Mouse (Mus musculus) lung, adult 2 months (tissue): Measurements from ENCODE around the gene Asb5. TPM values are rescaled to one million over a fixed set of nuclear protein-coding genes. Genes with fewer than 3 reads are reported as not detected.
"Not testable (repeated sequence)": the region's sequence is repeated elsewhere in the genome, so short reads cannot be mapped to it uniquely, and the experiment has no call there.

Source experiments
- DNase-seq: peaks from one replicate; pipeline ENCODE4 v3.0.0; 2022
- H3K4me1 ChIP-seq: fragments of 200-500 bp; 2 replicates; pipeline ENCODE4 v1.6.1; 2011; ENCODE audit warnings: low read length; ENCODE audit not compliant: control insufficient read depth, insufficient read depth
- H3K4me3 ChIP-seq: fragments of 200-500 bp; replicated peaks from 2 replicates; pipeline ENCODE3; 2011; ENCODE audit warnings: low read depth, mild to moderate bottlenecking, control low read depth, low read length; ENCODE audit errors: extremely low read depth
- CTCF ChIP-seq: fragments of 200-500 bp; IDR thresholded peaks from 2 replicates; pipeline ENCODE4 v1.5.1; 2011; ENCODE audit warnings: mild to moderate bottlenecking, low read length, control low read depth; ENCODE audit not compliant: insufficient read depth
- POLR2A ChIP-seq: fragments of 200-500 bp; IDR thresholded peaks from 2 replicates; pipeline ENCODE4 v1.6.1; 2011; ENCODE audit warnings: low read depth, mild to moderate bottlenecking, control low read depth, low read length, borderline replicate concordance; ENCODE audit errors: extremely low read depth
- WGBS: fragments of 180-500 bp; shearing (Covaris S2); methylation state at CpG from one replicate; pipeline ENCODE4 v1.1.7; 2018; 5-methylcytosine and 5-hydroxymethylcytosine counted together
- polyA plus RNA-seq: library from polyadenylated mRNA; depleted of rRNA; stranded (reverse); fragments of >200 nt; gene quantifications from 2 replicates; pipeline ENCODE4 v1.2.3, GENCODE M21; 2012

The Asb5 gene
- polyA plus RNA-seq, 1 experiment: 7.8 TPM

DNA sequence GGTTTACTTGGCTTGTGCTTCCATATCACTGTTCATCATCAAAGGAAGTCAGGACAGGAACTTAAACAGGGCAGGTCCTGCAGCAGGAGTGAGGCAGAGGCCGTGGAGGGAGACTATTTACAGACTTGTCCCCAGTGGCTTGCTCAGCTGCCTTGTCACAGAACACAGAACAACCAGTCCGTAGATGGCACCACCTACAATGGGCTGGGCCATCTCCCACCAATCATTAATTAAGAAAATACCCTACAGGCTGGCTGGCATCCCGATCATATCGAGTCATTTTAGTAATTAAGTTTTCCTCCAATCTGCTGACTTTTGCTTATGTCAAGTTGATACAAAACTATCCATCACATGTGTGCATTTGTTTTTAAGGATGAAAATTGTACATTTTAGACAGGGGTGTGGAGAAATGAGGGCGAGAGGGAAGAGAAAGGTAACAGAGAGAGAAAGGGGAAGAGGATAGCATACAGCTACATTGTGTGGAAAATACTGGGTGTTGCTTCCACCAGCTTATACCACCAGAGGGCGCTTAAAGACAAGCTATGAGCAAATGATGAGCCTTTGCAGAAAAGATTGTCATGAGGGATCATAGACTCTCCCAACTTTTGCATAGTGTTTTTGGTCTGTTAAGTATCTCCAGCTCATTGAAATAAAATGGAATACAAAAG is 21.8 kb upstream of the Asb5 start:
- no peak for TF ChIP-seq POLR2A
- peak; percentile 29; the same call in 1 of the 2 replicates for TF ChIP-seq CTCF
- Histone ChIP-seq H3K4me1 (no peaks in the 10 kb centered on the region), H3K4me3 (no peak overlapping the region)
- 25% methylated on average over 6 of the region's 6 CpGs for WGBS
- DNase-seq: peak; percentile 64

DNA sequence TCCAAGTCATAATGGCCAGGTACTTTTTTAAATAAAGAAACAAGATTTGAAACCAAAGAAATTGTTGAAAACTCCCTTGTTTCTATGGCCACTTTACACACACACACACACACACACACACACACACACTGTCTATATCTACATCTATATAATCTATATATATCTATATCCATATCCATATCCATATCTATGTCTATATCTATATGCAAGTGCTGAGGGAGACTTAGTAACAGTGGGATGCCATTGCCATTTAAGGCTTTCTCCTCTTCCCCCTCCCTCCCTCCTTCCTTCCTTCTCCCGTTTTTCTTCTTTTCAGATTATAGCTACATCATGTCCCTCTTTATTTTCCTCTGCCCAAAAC is 21.3 kb upstream of the Asb5 start:
- no peak for TF ChIP-seq POLR2A
- no peak for DNase-seq
- WGBS: 8% methylated on average over 1 of the region's 1 CpGs
- H3K4me1 ChIP-seq: no peaks in the 10 kb centered on the region
- H3K4me3 ChIP-seq: no peak overlapping the region

DNA sequence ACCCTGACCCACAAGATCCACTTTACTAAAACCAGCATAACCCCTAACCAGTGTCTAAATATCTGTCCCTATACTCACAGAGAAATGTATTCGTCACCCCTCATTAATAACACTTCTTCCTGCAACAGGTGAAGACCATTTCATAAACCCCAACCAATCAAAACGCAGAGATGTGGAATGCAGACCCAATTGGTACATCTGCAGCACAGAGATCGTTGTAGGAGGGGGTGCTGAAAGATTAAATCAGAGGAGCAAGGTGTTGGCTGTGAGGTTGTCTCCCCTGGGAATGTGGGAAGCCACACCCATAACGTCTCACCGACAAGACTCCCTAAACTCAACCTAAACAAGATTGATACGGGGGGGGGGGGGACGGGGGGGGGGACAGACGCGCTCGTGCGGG is 20.6 kb upstream of the Asb5 start:
- DNase-seq: no peak
- TF ChIP-seq POLR2A (no peak), CTCF (no peak)
- no peaks in the 10 kb centered on the region for H3K4me1 ChIP-seq
- WGBS: 3% methylated on average over 11 of the region's 11 CpGs
- no peak overlapping the region for H3K4me3 ChIP-seq

DNA sequence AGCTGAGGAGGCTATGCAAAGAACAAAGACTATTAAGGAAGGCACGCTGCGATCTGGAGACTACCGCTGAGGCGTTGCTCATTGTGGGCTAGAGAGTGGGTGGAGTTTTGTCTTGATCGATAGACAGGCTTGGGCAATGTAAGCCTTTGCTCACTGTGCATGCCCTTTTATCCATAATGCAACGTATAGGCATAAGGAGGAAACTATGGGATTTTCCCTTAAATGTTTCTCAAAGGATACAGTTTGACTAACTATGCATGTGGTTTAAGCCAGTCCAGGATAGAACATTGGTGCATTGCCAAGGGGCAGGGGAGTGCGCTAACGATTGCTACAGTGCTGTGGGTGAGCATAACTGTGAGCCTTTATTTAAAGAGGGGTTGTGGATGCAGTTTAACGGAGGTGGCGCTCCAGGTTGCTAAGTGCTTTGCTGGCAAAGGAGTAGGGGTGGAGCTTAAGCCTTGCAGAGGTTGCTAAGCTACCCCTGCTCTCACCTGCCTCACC is 20.1 kb upstream of the Asb5 start:
- H3K4me1 ChIP-seq: no peaks in the 10 kb centered on the region
- 6% methylated on average over 10 of the region's 10 CpGs for WGBS

DNA sequence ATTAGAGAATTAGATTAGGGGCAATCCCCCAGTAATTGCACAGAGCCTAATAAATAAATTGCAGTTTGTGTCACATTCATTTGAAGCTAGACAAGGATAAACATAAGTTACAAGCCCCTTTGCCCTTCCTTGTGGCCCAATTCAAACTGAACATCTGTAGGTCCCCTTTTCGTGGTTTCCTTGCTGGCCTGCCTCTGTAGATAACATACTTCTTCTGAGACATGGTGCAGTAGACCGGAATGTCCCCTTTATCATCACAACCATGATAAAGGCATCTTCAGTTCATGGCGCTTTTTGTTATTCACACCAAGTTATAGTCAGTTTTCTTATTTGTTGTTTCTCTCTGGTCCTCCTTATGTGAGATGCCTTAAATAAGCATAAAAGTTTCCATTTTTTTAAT is 17.6 kb upstream of the Asb5 start:
- Histone ChIP-seq H3K4me1 (no peaks in the 10 kb centered on the region), H3K4me3 (no peak overlapping the region)
- 75% methylated on average over 3 of the region's 3 CpGs for WGBS
- DNase-seq: no peak
- TF ChIP-seq CTCF (no peak), POLR2A (no peak)

More for the DNA sequence above, 20.1 kb upstream of the Asb5 start:
- TF ChIP-seq POLR2A: no peak
- no peak overlapping the region for H3K4me3 ChIP-seq
- DNase-seq: no peak

DNA sequence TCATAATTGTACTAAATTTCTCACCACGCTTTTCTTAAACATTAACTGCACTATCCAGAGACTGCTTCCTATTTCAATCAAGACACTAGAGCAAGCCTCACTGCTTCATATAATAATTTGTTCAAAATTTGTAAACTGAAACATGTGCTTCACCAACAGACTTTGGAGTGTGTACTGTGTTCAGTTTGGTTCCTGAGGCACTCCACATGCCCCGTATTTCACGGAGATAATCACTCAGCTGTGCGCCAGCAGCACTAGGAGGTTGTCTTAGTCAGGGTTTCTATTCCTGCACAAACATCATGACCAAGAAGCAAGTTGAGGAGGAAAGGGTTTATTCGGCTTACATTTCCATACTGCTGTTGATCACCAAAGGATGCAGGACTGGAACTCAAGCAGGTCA is 17.2 kb upstream of the Asb5 start:
- WGBS: 81% methylated on average over 5 of the region's 5 CpGs
- not testable (repeated sequence) for H3K4me1 ChIP-seq, DNase-seq, H3K4me3 ChIP-seq

DNA sequence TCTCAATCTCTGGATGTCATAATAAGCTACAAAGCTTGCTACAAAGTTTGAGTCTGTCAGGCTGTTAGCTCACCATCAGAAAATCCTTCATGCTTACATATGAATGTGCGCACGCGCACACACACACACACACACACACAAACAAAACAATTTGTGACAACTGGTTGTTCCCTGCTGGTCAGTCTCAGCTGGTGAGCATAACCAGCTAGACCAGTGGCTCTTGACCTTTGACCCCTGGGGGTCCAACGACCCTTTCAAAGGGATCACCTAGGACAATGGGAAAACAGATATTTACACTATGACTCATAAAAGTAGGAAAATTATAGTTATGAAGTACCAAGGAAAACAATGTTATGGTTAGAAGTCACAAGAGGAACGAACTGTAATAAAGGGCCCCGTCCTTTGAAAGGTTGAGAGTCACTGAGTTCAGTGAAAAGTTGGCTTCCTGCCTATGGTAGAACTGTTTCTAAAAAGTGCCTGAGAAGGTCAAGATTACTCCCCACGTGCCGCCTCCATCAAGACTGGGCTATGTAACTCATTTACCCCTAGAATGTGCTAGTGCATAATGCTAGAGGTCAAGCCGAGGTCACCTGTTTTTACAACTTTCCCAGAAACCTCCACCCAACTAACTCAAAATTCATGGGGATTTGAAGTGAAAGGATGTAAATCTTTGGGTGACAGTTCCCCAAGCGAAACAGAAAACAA is 10.5 kb upstream of the Asb5 start:
- 67% methylated on average over 10 of the region's 10 CpGs for WGBS

DNA sequence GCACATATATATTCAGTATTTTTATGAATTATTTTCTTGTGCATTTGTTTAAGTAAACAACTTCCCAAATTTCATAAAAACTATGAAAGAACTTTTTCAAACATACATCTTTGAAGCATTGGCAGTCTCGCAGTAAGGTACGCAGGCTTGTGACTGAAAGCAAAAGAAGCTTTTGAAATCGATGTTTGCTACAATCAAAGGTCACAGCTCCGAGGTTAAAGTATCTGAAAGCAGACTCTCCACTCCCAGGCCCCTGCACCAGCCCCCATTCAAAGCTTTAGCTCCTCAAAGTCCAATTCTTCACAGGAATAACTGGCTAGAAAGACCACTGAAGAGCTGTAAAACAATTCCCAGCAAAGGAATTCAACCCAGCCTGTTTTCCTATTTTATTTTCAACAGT is 8.9 kb upstream of the Asb5 start:
- WGBS: 84% methylated on average over 4 of the region's 4 CpGs

More for the DNA sequence above, 10.5 kb upstream of the Asb5 start:
- DNase-seq: no peak
- Histone ChIP-seq H3K4me3 (no peak overlapping the region), H3K4me1 (no peaks in the 10 kb centered on the region)
- TF ChIP-seq POLR2A (no peak), CTCF (no peak)

DNA sequence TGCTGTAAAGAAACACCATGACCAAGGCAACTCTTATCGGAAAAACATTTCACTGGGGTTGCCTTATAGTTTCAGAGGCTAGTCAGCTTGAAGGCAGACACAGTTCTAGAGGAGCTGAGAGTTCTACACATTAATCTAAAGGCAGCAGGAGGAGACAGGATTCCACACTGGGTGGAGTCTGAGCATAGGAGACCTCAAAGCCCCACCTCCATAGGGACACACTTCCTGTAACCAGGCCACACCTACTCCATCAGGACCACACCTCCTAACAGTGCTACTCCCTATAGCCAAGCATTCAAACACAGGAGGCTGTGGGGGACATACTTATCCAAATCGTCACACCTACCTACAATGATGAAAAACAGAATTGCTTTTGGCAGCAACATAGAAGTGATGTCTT is 3.8 kb upstream of the Asb5 start:
- Histone ChIP-seq H3K4me1 (no peaks in the 10 kb centered on the region; the same call in 1 of the 2 replicates), H3K4me3 (no peak overlapping the region)
- 87% methylated on average over 2 of the region's 2 CpGs for WGBS
- no peak for DNase-seq
- TF ChIP-seq CTCF (no peak), POLR2A (no peak)

More for the DNA sequence above, 8.9 kb upstream of the Asb5 start:
- DNase-seq: no peak
- Histone ChIP-seq H3K4me1 (no peaks in the 10 kb centered on the region), H3K4me3 (no peak overlapping the region)
- no peak for TF ChIP-seq POLR2A
- no peak for TF ChIP-seq CTCF

DNA sequence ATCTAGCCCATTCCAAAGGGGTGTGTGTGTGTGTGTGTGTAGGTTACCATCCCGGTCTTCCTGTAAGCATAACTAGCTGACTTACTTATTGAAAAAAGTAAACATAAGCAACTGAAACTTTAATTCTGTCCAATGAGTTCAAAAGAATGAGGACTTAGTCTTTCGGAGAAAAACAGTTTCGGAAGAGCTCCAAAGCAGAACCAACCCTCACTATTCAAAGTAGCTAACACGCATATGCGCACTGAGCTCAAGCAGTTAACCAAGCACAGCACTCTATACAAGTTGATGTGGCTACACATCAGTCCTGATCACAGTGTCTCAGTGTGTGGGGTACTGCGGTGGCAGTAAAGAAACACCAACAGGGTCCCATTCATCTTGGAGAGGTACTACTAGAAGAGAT is 2.7 kb upstream of the Asb5 start:
- no peaks in the 10 kb centered on the region; the same call in 1 of the 2 replicates for H3K4me1 ChIP-seq
- TF ChIP-seq POLR2A: no peak
- no peak for TF ChIP-seq CTCF
- DNase-seq: no peak
- H3K4me3 ChIP-seq: no peak overlapping the region
- WGBS: 93% methylated on average over 6 of the region's 6 CpGs
